Mouse (Mus musculus) MEL (cell line): ENCODE results near the gene Edem1. TPM values are rescaled to one million over a fixed set of nuclear protein-coding genes. Genes with fewer than 3 reads are reported as not detected.

Experiments used
- DNase-seq: peaks from one replicate; pipeline ENCODE4 v3.0.0; 2011; ENCODE audit warnings: low read depth, low spot score
- H3K27ac ChIP-seq: 2 replicates; pipeline ENCODE4 v1.5.1; 2012; ENCODE audit warnings: low read depth, mild to moderate bottlenecking, control low read depth, low read length, moderate library complexity; ENCODE audit not compliant: control insufficient read depth
- H3K27me3 ChIP-seq, 2 experiments: fragments of 150-350 bp in 1 of 2; sonication (generic) in 1 of 2; 2 replicates each; pipeline ENCODE4 v1.6.1; 2012; ENCODE audit warnings: low read length in 2 of 2, mild to moderate bottlenecking in 2 of 2, improper control_type of control experiment in 1 of 2, moderate library complexity in 1 of 2; ENCODE audit not compliant: insufficient read depth in 2 of 2, control insufficient read depth in 1 of 2
- H3K36me3 ChIP-seq, 2 experiments: 2 replicates each; pipeline ENCODE4 v1.6.1; 2012 to 2014; ENCODE audit warnings: low read length in 2 of 2, improper control_type of control experiment in 1 of 2, inconsistent platforms in 1 of 2, mild to moderate bottlenecking in 1 of 2; ENCODE audit not compliant: insufficient read depth in 2 of 2, control insufficient read depth in 1 of 2
- H3K4me1 ChIP-seq, 2 experiments: fragments of 150-350 bp in 1 of 2; sonication (generic) in 1 of 2; 2 replicates each; pipeline ENCODE4 v1.6.1; 2012; ENCODE audit warnings: low read length in 2 of 2, improper control_type of control experiment in 1 of 2, mild to moderate bottlenecking in 1 of 2; ENCODE audit not compliant: insufficient read depth in 2 of 2, control insufficient read depth in 1 of 2
- H3K4me3 ChIP-seq, 2 experiments: fragments of 150-350 bp in 1 of 2; sonication (generic) in 1 of 2; 2 replicates each; pipeline ENCODE4 v1.5.1; 2012; ENCODE audit warnings: low read depth in 2 of 2, low read length in 2 of 2, mild to moderate bottlenecking in 2 of 2, moderate library complexity in 2 of 2, control low read depth in 1 of 2, improper control_type of control experiment in 1 of 2; ENCODE audit not compliant: control insufficient read depth in 1 of 2, insufficient read depth in 1 of 2
- H3K79me2 ChIP-seq: 2 replicates; pipeline ENCODE4 v1.6.1; 2012; ENCODE audit warnings: mild to moderate bottlenecking, low read length, moderate library complexity; ENCODE audit not compliant: control insufficient read depth, poor library complexity, insufficient read depth
- H3K9ac ChIP-seq: 2 replicates; pipeline ENCODE4 v1.6.1; 2012; ENCODE audit warnings: low read depth, mild to moderate bottlenecking, control low read depth, low read length, moderate library complexity; ENCODE audit not compliant: control insufficient read depth, poor library complexity, severe bottlenecking
- H3K9me3 ChIP-seq: fragments of 150-350 bp; sonication (generic); replicated peaks from 2 replicates; pipeline ENCODE4 v1.6.1; 2012; ENCODE audit warnings: mild to moderate bottlenecking, low read length, improper control_type of control experiment, moderate library complexity; ENCODE audit not compliant: insufficient read depth
- CHD1 ChIP-seq: IDR thresholded peaks from 2 replicates; pipeline ENCODE4 v1.6.1; 2012; ENCODE audit warnings: low read depth, mild to moderate bottlenecking, inconsistent platforms, low read length, improper control_type of control experiment
- CHD2 ChIP-seq: IDR thresholded peaks from 2 replicates; pipeline ENCODE4 v1.6.1; 2011; ENCODE audit warnings: low read length, improper control_type of control experiment
- E2F4 ChIP-seq: IDR thresholded peaks from 2 replicates; pipeline ENCODE4 v1.6.1; 2011; ENCODE audit warnings: low read depth, low read length, improper control_type of control experiment, borderline replicate concordance
- EP300 ChIP-seq, 2 experiments: IDR thresholded peaks; 2 replicates each; pipeline ENCODE4 v1.6.1; 2011; ENCODE audit warnings: improper control_type of control experiment in 2 of 2, low read length in 2 of 2, low read depth in 1 of 2, mild to moderate bottlenecking in 1 of 2
- GABPA ChIP-seq: IDR thresholded peaks from 2 replicates; pipeline ENCODE4 v1.6.1; 2012; ENCODE audit warnings: low read depth, mild to moderate bottlenecking, inconsistent platforms, low read length, improper control_type of control experiment, moderate library complexity
- GATA1 ChIP-seq: IDR thresholded peaks from 2 replicates; pipeline ENCODE4 v1.6.1; 2011; ENCODE audit warnings: low read depth, low read length, improper control_type of control experiment
- MAFK ChIP-seq: IDR thresholded peaks from 2 replicates; pipeline ENCODE4 v1.6.1; 2011; ENCODE audit warnings: low read depth, mild to moderate bottlenecking, low read length, improper control_type of control experiment, borderline replicate concordance
- MAX ChIP-seq: IDR thresholded peaks from 2 replicates; pipeline ENCODE4 v1.6.1; 2011; ENCODE audit warnings: low read length, improper control_type of control experiment
- MYC ChIP-seq: IDR thresholded peaks from 2 replicates; pipeline ENCODE4 v1.6.1; 2011; ENCODE audit warnings: low read depth, mild to moderate bottlenecking, low read length, improper control_type of control experiment, moderate library complexity
- POLR2A ChIP-seq, 2 experiments: IDR thresholded peaks; 2 replicates each; pipeline ENCODE4 v1.6.1; 2011 to 2012; ENCODE audit warnings: low read length in 2 of 2, mild to moderate bottlenecking in 2 of 2, control low read depth in 1 of 2, improper control_type of control experiment in 1 of 2, low read depth in 1 of 2, moderate library complexity in 1 of 2; ENCODE audit not compliant: control insufficient read depth in 1 of 2, insufficient read depth in 1 of 2, poor library complexity in 1 of 2
- SIN3A ChIP-seq: IDR thresholded peaks from 2 replicates; pipeline ENCODE4 v1.6.1; 2012; ENCODE audit warnings: low read length, improper control_type of control experiment, inconsistent platforms
- TAL1 ChIP-seq: IDR thresholded peaks from 2 replicates; pipeline ENCODE4 v1.6.1; 2012; ENCODE audit warnings: mild to moderate bottlenecking, inconsistent platforms, low read length, moderate library complexity, mixed read lengths
- TCF12 ChIP-seq: IDR thresholded peaks from 2 replicates; pipeline ENCODE4 v1.6.1; 2014; ENCODE audit warnings: low read depth, mild to moderate bottlenecking, inconsistent platforms, low read length, improper control_type of control experiment, moderate library complexity
- ZC3H11A ChIP-seq: IDR thresholded peaks from 2 replicates; pipeline ENCODE4 v1.6.1; 2012; ENCODE audit warnings: low read depth, mild to moderate bottlenecking, inconsistent platforms, low read length, improper control_type of control experiment
- ZNF384 ChIP-seq: IDR thresholded peaks from 2 replicates; pipeline ENCODE4 v1.6.1; 2012; ENCODE audit warnings: low read depth, mild to moderate bottlenecking, inconsistent platforms, low read length, improper control_type of control experiment
- polyA plus RNA-seq, 2 experiments: library from polyadenylated mRNA; stranded (reverse) in 1 of 2; unstranded in 1 of 2; fragments of >175 nt in 1 of 2; fragments of >200 nt in 1 of 2; gene quantifications; 2 replicates each; pipeline versions ENCODE4 v1.2.1 to v1.2.4; 2012; ENCODE audit warnings: low replicate concordance in 2 of 2, low read depth in 1 of 2; ENCODE audit not compliant: insufficient read length in 2 of 2, insufficient read depth in 1 of 2, missing spikeins in 1 of 2
- total RNA-seq: library from RNA; depleted of rRNA; stranded (reverse); fragments of 300-350 nt; gene quantifications from 2 replicates; pipeline ENCODE4 v1.2.3, GENCODE M21; 2012

Gene Edem1
- total and polyA plus RNA-seq, 3 experiments = 10.8 to 17.9 TPM; not detected in 1

GRCm38 (mm10) chr6:108832989-108833388 lies 4.5 kb downstream of the Edem1 start:
- H3K36me3 ChIP-seq = peaks cover 7 to 32% of the 10 kb centered on the region in 2 experiments
- H3K27ac ChIP-seq = no peak overlapping the region
- TF ChIP-seq SIN3A (no peak), POLR2A (IDR thresholded peaks at IDR 0.05; ENCODE audit: control insufficient read depth in 1 of 2, insufficient read depth in 1 of 2, low read depth in 1 of 2, low read length in 2 of 2, poor library complexity in 1 of 2) (no peak), ZC3H11A (no peak), TAL1 (no peak), MAFK (no peak), GATA1 (peak; percentile 52), EP300 (IDR thresholded peaks at IDR 0.05; ENCODE audit: low read depth in 1 of 2, low read length in 2 of 2) (peak; percentile 13 to 27; a peak in 2 of 4 replicates)
- DNase-seq = peak; percentile 39
- H3K4me1 ChIP-seq = peaks cover 14 to 35% of the 10 kb centered on the region in 2 experiments
- no peaks in the 10 kb centered on the region for H3K9me3 ChIP-seq
- H3K27me3 ChIP-seq = no peaks in the 10 kb centered on the region
- H3K9ac ChIP-seq = no peak overlapping the region
- peaks cover 26% of the 10 kb centered on the region for H3K79me2 ChIP-seq
- no peak overlapping the region for H3K4me3 ChIP-seq

DNA sequence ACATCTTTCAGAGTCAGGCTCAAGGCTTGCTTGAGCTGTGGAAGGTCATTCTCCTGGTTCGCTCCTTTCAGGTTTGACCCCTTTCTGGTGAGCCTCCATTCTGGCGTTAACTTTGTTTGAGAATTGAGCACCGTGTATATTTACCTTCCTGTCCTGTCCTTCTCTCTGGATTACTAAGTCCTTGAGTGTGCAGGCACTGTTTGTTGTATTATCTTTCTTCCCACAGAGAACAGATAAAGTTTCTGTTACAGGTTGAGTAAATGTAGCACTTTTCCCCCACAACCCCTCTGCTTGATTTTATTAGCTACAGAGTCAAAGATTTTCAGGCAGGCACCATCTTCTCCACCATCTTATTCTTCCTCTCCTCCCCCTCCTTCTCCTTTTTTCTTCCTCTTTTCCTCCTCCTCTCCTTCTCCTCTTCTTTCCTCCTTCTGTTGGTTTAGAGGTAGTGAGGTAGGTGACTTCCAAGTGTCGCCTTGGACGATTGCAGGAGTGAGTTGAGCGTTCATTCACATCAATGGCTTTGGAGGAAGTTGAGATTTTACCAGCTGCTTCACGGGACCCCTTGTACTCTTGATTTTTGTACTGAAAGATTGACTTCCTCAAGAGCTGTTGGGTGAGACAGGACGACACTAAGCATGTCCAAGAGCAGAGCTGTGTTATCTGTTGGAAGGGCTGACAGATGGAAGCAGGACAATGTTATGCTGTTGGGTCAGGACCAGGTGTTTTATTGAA lies 5.7 kb downstream of the Edem1 start:
- no peak overlapping the region for H3K4me3 ChIP-seq
- no peaks in the 10 kb centered on the region for H3K9me3 ChIP-seq
- DNase-seq = peak; percentile 42
- H3K27ac ChIP-seq = peak overlapping the region; percentile 29; the same call in 1 of the 2 replicates
- H3K9ac ChIP-seq = no peak overlapping the region
- peaks cover 14 to 35% of the 10 kb centered on the region in 2 experiments for H3K4me1 ChIP-seq
- no peak for TF ChIP-seq MYC
- TF ChIP-seq CHD2 = no peak
- TF ChIP-seq MAX = no peak
- TF ChIP-seq TCF12 = no peak
- H3K27me3 ChIP-seq = no peaks in the 10 kb centered on the region
- peaks cover 21% of the 10 kb centered on the region for H3K79me2 ChIP-seq
- H3K36me3 ChIP-seq = peaks cover 10 to 32% of the 10 kb centered on the region in 2 experiments

- no peak overlapping the region for H3K27ac ChIP-seq
- H3K9me3 ChIP-seq = no peaks in the 10 kb centered on the region
- H3K9ac ChIP-seq = no peak overlapping the region
- peaks cover 13 to 24% of the 10 kb centered on the region in 2 experiments for H3K4me1 ChIP-seq
- no peak overlapping the region for H3K4me3 ChIP-seq
- peaks cover 13% of the 10 kb centered on the region; the same call in 1 of the 2 replicates for H3K79me2 ChIP-seq
- DNase-seq = no peak
- no peak for TF ChIP-seq CHD1
- no peak for TF ChIP-seq GABPA
- no peak for TF ChIP-seq E2F4
- TF ChIP-seq ZNF384 = no peak
- no peaks in the 10 kb centered on the region for H3K27me3 ChIP-seq
- H3K36me3 ChIP-seq = peaks cover 13 to 28% of the 10 kb centered on the region in 2 experiments
These were observed 7.6 kb downstream of the Edem1 start for GRCm38 (mm10) chr6:108835765-108836691.
